Mouse (Mus musculus): ENCODE measurements around the gene Shb.

DNA sequence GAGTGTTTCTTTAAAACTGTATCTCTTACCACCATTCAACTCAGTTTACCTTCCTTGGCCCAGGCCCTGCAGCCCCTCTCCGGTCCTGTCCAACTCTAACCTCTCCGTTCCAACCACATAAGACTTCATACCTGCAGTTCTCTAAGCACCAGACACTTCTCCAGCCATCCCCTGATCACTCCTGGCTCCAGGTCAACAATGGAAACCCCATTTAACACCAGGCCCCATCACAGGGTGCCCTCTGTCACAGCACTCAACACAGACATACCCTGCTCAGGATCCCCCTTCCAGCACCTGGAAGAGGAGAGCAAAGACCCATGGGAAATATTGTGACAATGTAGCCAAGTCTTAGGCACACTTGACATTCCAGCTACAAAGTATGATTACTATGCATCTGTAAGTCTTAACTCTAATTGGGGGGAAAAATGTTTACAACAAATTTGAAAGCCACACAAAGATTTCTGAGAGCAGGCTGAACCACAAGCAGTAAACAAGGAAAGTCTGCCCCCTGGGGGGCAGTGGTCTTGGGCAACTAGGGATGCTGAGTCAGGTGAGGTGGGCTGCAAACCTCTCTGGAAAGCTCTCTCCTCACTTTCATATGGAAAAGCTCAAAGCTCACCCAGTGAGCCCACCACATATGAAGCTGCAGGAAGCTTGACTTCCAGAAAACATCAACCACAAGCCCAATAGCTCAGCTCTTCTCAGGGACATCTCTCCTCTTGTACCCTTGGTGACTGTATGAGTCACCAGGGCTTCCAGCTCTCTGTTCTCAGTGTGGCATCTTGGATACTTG lies 4.5 kb downstream of the Shb start:
- TF ChIP-seq CTCF (IDR thresholded peaks at IDR 0.05; ENCODE audit: extremely low read depth, insufficient read length, insufficient replicate concordance, low read depth, low read length) (peak; percentile 44; the same call in 1 of the 2 replicates), POLR2A (IDR thresholded peaks at IDR 0.05; ENCODE audit: low read depth, low read length) (no peak)

Data from small intestine, adult 2 months (tissue).